Mouse (Mus musculus): ENCODE measurements at regions not wholly inside any gene's neighbourhood (a gene's known extent, or its start where the extent isn't known, plus 50 kb on each side); places are given as distances from the start of the nearest gene placed in this dataset.

DNA sequence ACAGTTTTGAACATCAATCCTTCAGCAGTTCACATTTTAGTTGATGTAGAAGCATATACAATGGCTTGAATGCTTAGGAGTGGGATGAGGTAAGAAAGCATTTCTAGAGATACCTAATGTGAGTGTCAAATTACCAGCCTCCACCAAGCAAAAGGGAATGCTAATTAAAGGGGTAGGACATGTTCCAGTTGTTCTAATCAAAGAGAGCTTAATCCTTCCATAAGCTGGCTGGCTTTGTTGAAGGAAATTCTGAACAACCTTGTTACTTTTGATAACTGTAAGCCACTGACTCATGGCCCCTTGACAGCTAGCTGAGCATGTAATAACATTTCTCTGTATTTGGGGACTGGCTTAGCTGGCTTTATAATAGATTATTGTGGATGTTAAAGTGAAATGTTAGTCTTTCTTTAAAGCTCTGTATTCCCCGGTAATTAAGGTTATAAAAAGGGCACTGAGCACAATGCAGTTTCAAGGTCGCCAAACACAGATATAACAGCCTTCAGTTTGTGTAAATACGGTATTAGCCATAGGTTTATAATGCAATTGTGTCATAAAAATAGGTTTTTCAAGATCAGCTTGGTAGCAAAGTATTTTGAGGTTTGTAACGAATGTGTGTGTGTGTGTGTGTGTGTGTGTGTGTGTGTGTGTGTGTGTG lies 1211.5 kb downstream of the Pcdh9 start:
- no peak for TF ChIP-seq CTCF (IDR thresholded peaks at IDR 0.05)
- no peak for TF ChIP-seq EP300 (IDR thresholded peaks at IDR 0.05; ENCODE audit: insufficient read depth, low read depth, low read length)
- TF ChIP-seq POLR2A (IDR thresholded peaks at IDR 0.05; ENCODE audit: insufficient read depth, low read depth, low read length) = no peak

All from heart, adult 2 months (tissue).